Mouse (Mus musculus) G1E-ER4 (cell line): ENCODE measurements around the gene Gfi1b. TPM values are rescaled to one million over a fixed set of nuclear protein-coding genes. Genes with fewer than 3 reads are reported as not detected.

Source experiments
- GATA1 ChIP-seq: IDR thresholded peaks from one replicate; pipeline ENCODE4 v1.8.0; 2012; ENCODE audit warnings: low read length, inconsistent platforms
- polyA plus RNA-seq: library from polyadenylated mRNA; stranded (reverse); fragments of >175 nt; gene quantifications from 2 replicates; pipeline ENCODE4 v1.2.3, GENCODE M21; 2012

Gene Gfi1b
- polyA plus RNA-seq, 1 experiment, result 391 TPM

DNA sequence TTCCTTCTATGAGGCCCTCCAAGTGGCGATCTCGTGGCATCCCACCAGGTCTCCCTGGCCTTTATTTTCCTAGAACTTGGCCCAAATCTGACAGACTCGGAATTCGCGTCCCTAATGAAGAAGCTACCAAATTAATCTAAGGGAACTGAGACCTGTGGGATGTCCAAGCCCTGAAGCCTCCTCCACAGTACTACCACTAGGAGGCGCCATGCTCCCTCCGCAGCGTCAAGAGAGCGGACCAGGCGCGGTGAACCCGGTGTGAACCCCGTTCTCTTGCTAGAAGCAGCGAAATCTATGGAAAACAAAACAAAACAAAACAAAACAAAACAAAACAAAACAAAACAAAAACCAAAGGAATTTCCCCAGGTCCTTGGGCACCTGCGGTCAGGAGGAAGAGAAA lies 29.0 kb downstream of the Gfi1b start:
- TF ChIP-seq GATA1, result no peak

DNA sequence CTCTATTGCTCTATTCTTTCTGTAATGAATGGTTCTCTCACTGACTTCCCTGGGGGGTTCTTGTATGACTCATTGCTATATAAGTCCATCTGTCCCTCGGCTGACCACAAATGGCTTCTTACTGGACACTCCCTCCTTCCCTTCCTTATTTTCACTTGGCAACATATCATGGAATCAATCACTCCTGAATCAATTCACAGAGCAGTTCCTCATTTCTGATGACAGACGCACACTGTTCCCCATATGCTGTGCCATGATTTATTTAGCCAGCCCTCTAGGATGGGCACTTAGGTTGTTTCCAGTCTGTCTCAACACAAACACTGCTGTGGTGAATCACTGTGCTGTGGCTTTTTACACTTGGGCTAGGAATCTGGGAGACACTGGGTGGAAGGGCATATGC lies 30.3 kb downstream of the Gfi1b start:
- no peak for TF ChIP-seq GATA1

GRCm38 (mm10) chr2:28588574-28588973 lies 33.2 kb downstream of the Gfi1b start:
- no peak for TF ChIP-seq GATA1

DNA sequence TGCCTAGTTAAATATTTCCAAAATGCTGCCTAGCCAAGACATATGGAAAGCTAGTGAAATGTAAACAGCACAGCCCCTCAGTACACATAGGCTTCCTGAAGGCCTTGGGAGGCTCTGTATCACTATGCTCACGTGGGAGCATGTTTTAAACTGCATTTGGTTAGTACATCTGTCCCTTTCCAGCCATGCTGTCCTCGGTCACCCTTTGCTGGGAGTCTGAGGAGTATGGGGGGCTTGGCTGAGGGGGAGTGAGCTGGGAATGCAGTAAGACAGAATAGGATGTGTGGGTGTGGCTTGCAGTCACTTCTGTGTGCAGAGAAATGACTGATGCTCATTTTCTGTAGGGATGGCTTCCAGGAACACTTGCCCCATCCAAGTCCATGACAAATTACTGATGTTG lies 36.1 kb downstream of the Gfi1b start:
- no peak for TF ChIP-seq GATA1

DNA sequence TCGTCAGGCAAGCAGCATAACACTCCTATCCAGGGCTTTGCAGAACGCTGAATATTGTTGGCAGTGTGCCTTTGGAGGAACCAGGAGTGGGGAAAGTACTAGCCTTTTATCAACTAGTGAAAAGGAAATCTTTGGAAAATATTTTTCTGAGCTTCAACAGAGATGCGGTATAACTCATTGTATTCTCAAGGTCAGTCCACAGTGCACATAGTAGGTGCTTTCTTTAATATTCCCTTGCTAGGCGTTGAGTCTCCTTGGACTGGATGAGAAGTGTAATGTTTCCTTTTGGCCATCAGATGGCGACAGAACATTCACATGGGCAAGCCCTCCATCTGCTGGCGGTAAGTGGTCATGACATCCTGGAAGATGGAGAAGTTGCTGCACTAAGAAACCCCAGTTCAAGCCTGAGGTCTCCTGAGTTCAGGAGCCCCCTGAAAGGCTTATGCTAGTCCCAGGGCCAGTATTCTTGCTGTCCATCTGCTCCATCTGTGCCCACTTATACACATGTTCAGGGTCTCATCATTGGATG lies 36.7 kb downstream of the Gfi1b start:
- TF ChIP-seq GATA1, result no peak

- no peak for TF ChIP-seq GATA1
Observed at GRCm38 (mm10) chr2:28583651-28584050, 38.1 kb downstream of the Gfi1b start, which contains the start of gene Gtf3c5. Gene Gtf3c5, minus strand, starts transcription at chr2:28583751.

- no peak for TF ChIP-seq GATA1
Observed at GRCm38 (mm10) chr2:28582647-28583353, 39.0 kb downstream of the Gfi1b start.

DNA sequence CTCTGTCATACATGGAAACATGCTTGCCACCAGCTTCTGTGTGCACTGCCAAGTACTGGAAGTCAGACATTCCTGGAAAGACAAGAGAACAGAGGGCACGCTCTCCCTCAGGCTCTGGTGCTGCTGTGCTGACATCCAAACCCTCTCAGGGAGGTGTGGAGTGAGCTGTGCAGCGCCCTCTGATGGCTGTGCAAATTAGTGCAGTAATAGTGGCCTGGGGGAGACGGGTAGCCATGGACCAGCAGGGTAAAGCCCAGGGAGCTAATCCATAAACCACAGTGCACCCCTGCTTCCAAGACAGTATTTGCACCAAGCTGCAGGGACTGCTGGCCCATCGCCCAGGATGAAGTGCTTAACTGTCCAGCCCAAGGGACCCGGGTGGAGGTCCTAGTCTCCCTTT lies 43.8 kb downstream of the Gfi1b start:
- no peak for TF ChIP-seq GATA1

DNA sequence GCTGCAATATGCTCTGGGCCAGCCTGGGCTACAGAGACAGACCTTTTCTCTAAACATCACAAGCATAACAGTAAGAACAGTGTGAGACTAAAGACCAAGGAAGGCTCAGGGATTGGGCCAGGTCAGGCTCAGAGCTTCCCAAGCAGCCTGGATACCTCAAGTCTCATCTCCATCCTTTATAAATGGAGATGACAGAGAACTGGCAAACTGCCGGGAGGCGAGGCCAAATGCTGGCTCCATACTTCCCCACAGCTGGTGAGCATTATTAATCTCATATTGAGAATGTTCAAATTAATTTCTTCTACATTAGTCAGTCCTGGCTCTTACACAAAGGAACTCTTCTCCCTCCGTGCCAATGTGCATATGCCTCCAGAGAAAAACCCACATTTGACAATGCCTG lies 45.0 kb downstream of the Gfi1b start:
- no peak for TF ChIP-seq GATA1

GRCm38 (mm10) chr2:28575341-28575740 lies 46.4 kb downstream of the Gfi1b start:
- no peak for TF ChIP-seq GATA1

DNA sequence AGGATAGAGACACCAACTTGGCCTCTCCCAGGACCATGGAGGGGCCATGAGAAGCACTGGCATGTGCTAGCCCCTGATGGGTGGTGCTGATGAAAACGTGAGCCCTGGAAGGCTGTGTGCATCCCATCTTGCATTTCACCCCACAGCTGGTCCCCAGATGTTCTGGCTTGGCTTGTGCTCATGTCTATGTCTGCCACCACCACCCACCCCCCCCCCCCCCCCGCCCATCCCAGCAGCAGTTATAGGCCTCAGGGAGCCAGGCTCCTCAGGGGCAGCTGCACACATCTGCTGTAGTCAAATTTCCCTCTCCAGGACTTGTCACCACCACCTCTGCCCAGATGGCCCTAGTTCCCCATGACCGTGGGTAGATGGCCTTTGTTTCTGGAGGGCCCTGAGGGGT lies 51.9 kb downstream of the Gfi1b start:
- TF ChIP-seq GATA1, result no peak

DNA sequence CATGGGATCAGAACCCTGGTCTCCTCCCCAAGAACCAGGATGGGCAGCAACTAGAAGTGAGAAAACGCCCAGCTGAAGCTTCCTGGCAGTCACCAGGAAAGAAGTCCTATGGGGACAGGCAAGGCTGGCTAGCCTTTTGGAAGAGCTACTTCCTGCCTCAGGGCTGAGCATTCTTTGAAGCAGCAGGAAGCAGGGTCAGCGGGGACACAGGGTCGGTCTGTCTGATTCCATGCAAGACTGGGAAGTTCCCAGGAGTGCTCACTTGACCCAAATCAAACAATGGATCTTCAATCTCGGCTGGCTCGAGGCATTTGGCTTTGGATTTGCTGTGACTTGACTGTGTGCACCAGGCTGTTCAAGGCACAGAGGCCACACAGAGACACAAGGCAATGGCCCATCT lies 55.2 kb downstream of the Gfi1b start:
- no peak for TF ChIP-seq GATA1

GRCm38 (mm10) chr2:28564380-28564779 lies 57.4 kb downstream of the Gfi1b start:
- TF ChIP-seq GATA1, result no peak

DNA sequence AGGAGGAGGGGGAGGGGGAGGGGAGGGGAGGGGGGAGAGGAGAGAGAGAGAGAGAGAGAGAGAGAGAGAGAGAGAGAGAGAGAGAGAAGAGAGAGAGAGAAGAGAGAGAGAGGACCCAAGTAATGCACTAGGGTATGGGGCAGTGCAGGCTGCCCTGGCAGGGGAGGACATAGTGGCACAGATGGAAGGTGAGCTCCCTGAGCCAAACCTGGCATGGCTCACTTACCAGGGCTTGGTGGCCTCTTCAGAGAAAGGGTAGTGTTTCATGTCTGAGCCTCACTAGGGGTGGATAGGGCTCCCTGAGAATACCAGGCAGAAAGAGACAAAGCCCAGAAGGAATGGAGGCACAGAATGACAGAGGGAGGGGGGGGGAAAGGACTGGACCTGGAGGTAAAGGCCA lies 58.0 kb downstream of the Gfi1b start:
- no peak for TF ChIP-seq GATA1

DNA sequence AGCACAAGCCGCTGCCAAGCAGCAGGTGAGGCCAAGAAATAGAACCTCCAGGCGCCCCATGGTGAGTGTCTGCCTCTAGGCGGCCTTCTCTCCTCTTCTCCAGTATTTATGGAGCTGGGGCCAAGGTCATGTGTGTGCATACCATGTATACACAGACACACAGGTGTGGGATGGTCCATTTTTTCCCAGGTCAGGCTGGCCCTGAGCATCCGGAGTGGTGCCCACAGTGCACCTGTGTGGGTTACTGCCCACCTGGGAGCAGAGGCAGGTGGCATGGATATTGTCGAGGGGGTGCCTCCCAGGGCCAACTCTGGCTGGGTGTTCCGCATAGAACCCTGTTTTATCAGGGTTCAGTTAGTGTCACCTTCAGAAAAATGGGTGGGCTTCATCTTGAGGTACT lies 58.5 kb downstream of the Gfi1b start, which contains the start of gene Cel:
Cel (minus strand) TSS at position 101 of the 400 bp plus-strand sequence.
- no peak for TF ChIP-seq GATA1

Other genes with a start within 250 kb of the Gfi1b start
- gene Ppp1r26, start 175.2 kb downstream of the Gfi1b start, polyA plus RNA-seq, result not detected in 2 replicates
- gene 1700007K13Rik, start 155.7 kb downstream of the Gfi1b start, polyA plus RNA-seq, result 0.35 and 0.44 TPM in 2 replicates
- gene Mrps2, start 153.9 kb downstream of the Gfi1b start, polyA plus RNA-seq, result 67.7 and 92.9 TPM in 2 replicates
- gene Gbgt1, start 125.1 kb downstream of the Gfi1b start, polyA plus RNA-seq, result not detected in 2 replicates
- gene Gm10134, start 115.9 kb downstream of the Gfi1b start, polyA plus RNA-seq, result not detected in 2 replicates
- gene Ralgds, start 108.9 kb downstream of the Gfi1b start, polyA plus RNA-seq, result not detected in 2 replicates
- not detected in 2 replicates for gene Cel, start 58.6 kb downstream of the Gfi1b start, polyA plus RNA-seq
- 17.8 and 20.5 TPM in 2 replicates for gene Gtf3c5, start 38.2 kb downstream of the Gfi1b start, polyA plus RNA-seq
- 4.1 and 6.5 TPM in 2 replicates for gene Tsc1, start 19.2 kb upstream of the Gfi1b start, polyA plus RNA-seq
- gene Spaca9, start 77.7 kb upstream of the Gfi1b start, polyA plus RNA-seq, result 0.27 and 0.33 TPM in 2 replicates
- gene Ak8, start 78.2 kb upstream of the Gfi1b start, polyA plus RNA-seq, result 0.10 and 0.24 TPM in 2 replicates
- gene Gtf3c4, start 218.4 kb upstream of the Gfi1b start, polyA plus RNA-seq, result 34.3 and 39.0 TPM in 2 replicates
- 4.2 and 7.0 TPM in 2 replicates for gene Ddx31, start 218.4 kb upstream of the Gfi1b start, polyA plus RNA-seq